Mouse (Mus musculus) macrophage (primary cell): ENCODE measurements around the gene Rreb1. TPM values are rescaled to one million over a fixed set of nuclear protein-coding genes. Genes with fewer than 3 reads are reported as not detected.

Experiments used
- H3K27ac ChIP-seq: fragments of 350-480 bp; formaldehyde crosslinking; 2 replicates; pipeline ENCODE4 v1.9.0; 2021
- H3K36me3 ChIP-seq: fragments of 350-480 bp; formaldehyde crosslinking; 2 replicates; pipeline ENCODE4 v1.9.0; 2021; ENCODE audit errors: inconsistent target
- H3K4me3 ChIP-seq: fragments of 350-480 bp; formaldehyde crosslinking; 2 replicates; pipeline ENCODE4 v1.9.0; 2021; ENCODE audit errors: inconsistent target
- H3K79me2 ChIP-seq: fragments of 350-480 bp; formaldehyde crosslinking; 2 replicates; pipeline ENCODE4 v1.9.0; 2021; ENCODE audit errors: inconsistent target
- WGBS: methylation state at CpG from one replicate; pipeline ENCODE4 v1.1.7; 2026; ENCODE audit warnings: inconsistent platforms; ENCODE audit not compliant: missing documents; 5-methylcytosine and 5-hydroxymethylcytosine counted together
- polyA plus RNA-seq: library from polyadenylated mRNA; stranded (reverse); fragments of 250-400 nt; gene quantifications from 3 replicates; pipeline ENCODE4 v1.2.4, GENCODE M21; 2018; ENCODE audit warnings: inconsistent platforms

The Rreb1 gene
- polyA plus RNA-seq, 1 experiment from 2014 or later: 32.3 TPM

- Histone ChIP-seq H3K79me2 (no peaks in the 10 kb centered on the region), H3K4me3 (peak overlapping the region; percentile 50), H3K27ac (peak overlapping the region; percentile 73), H3K36me3 (no peaks in the 10 kb centered on the region)
- WGBS: 41% methylated on average over 20 of the region's 20 CpGs
Measured at GRCm38 (mm10) chr13:37964128-37965087, 186.2 kb downstream of the Rreb1 start.

- H3K27ac ChIP-seq: no peak overlapping the region
- no peak overlapping the region for H3K4me3 ChIP-seq
- 75% methylated on average over 17 of the region's 17 CpGs for WGBS
- no peaks in the 10 kb centered on the region for H3K79me2 ChIP-seq
- no peaks in the 10 kb centered on the region for H3K36me3 ChIP-seq
Measured at GRCm38 (mm10) chr13:37965126-37965914, 187.1 kb downstream of the Rreb1 start.

GRCm38 (mm10) chr13:37966256-37967051, 188.3 kb downstream of the Rreb1 start:
- H3K4me3 ChIP-seq: no peak overlapping the region

GRCm38 (mm10) chr13:37967052-37967437, 188.8 kb downstream of the Rreb1 start:
- no peaks in the 10 kb centered on the region for H3K79me2 ChIP-seq
- no peak overlapping the region for H3K4me3 ChIP-seq
- WGBS: 92% methylated on average over 12 of the region's 12 CpGs
- H3K27ac ChIP-seq: no peak overlapping the region
- H3K36me3 ChIP-seq: no peaks in the 10 kb centered on the region

More at GRCm38 (mm10) chr13:37966256-37967051, 188.3 kb downstream of the Rreb1 start:
- WGBS: 92% methylated on average over 14 of the region's 15 CpGs
- Histone ChIP-seq H3K79me2 (no peaks in the 10 kb centered on the region), H3K27ac (no peak overlapping the region), H3K36me3 (no peaks in the 10 kb centered on the region)

GRCm38 (mm10) chr13:37967565-37967964, 189.4 kb downstream of the Rreb1 start:
- no peak overlapping the region for H3K27ac ChIP-seq
- no peaks in the 10 kb centered on the region for H3K79me2 ChIP-seq
- H3K4me3 ChIP-seq: no peak overlapping the region
- 80% methylated on average over 10 of the region's 10 CpGs for WGBS
- H3K36me3 ChIP-seq: no peaks in the 10 kb centered on the region

GRCm38 (mm10) chr13:37969337-37969736, 191.1 kb downstream of the Rreb1 start:
- WGBS: 10% methylated on average over 14 of the region's 14 CpGs
- H3K79me2 ChIP-seq: no peaks in the 10 kb centered on the region
- H3K36me3 ChIP-seq: no peaks in the 10 kb centered on the region
- H3K27ac ChIP-seq: no peak overlapping the region
- H3K4me3 ChIP-seq: no peak overlapping the region

- 93% methylated on average over 8 of the region's 8 CpGs for WGBS
- Histone ChIP-seq H3K27ac (no peak overlapping the region), H3K79me2 (no peaks in the 10 kb centered on the region), H3K36me3 (no peaks in the 10 kb centered on the region), H3K4me3 (no peak overlapping the region)
Measured at GRCm38 (mm10) chr13:37969988-37970387, 191.8 kb downstream of the Rreb1 start.

GRCm38 (mm10) chr13:37970887-37971530, 192.8 kb downstream of the Rreb1 start:
- Histone ChIP-seq H3K79me2 (no peaks in the 10 kb centered on the region), H3K27ac (no peak overlapping the region), H3K36me3 (0 out of 2 replicates have a peak, but pooled peaks cover 7% of the 10 kb centered on the region), H3K4me3 (no peak overlapping the region)
- 85% methylated on average over 11 of the region's 11 CpGs for WGBS

GRCm38 (mm10) chr13:37974036-37974435, 195.8 kb downstream of the Rreb1 start:
- peaks cover 26% of the 10 kb centered on the region; the same call in 1 of the 2 replicates for H3K36me3 ChIP-seq
- no peak overlapping the region for H3K4me3 ChIP-seq
- no peaks in the 10 kb centered on the region for H3K79me2 ChIP-seq
- WGBS: 98% methylated on average over 6 of the region's 6 CpGs
- H3K27ac ChIP-seq: no peak overlapping the region

DNA sequence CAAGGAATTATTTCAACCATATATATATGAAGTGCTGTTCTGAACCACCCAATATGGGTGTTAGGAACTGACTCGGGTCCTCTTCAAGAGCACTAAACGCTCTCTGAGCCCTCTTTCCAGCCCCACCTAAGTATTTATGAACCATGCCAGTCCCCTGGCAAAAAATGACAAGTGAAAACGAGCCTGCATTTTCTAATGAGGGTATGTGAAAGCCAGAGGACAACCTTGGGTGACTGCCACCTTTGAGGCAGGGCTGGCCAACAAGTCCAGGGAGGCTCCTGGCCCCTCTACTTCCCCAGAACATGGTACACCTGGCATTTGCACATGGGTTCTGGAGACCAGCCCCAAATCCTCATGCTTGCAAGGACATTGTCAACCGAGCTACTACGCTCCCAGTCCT, 196.5 kb downstream of the Rreb1 start:
- WGBS: 95% methylated on average over 5 of the region's 5 CpGs

DNA sequence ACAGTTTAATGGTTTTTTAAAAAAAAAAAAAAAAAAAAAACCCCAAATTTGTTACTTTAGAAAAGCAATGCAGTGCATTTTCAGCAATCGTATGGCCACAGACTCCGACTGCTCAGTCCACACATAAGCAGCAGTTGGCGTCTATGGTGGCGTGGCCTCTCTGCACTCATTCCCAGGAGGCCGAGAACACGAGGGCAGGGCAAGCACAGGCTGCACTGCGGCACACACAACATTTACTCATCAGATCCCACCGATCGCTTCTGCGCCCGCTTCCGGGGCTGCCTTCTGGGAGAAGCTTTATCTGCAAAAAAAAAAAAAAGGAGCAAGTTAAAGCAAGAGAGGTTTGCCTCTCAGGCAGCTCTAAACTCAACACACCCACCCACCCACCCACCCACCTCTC, 201.3 kb downstream of the Rreb1 start:
- WGBS: 97% methylated on average over 12 of the region's 12 CpGs
- H3K27ac ChIP-seq: no peak overlapping the region

More for the DNA sequence above, 196.5 kb downstream of the Rreb1 start:
- Histone ChIP-seq H3K4me3 (no peak overlapping the region), H3K36me3 (peaks cover 32% of the 10 kb centered on the region; the same call in 1 of the 2 replicates), H3K27ac (no peak overlapping the region), H3K79me2 (no peaks in the 10 kb centered on the region)

DNA sequence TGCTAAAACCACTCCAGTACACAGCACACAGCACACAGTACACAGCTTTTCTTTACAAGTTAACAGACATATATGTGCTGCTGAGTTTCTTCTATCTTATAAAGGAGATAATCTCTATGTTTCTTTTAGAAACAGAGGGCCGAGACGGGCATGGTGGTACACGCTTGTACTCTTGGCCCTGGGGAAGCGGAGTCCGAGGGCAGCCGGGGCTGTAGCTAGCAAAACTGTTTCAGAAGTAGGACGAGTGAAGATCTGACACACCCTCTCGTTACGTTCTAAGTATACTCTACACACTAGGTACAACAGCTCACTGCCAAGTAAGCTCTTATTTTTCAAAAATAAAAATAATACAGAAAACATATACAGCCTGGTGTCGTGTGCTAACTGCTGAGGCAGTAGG, 202.1 kb downstream of the Rreb1 start:
- no peak overlapping the region for H3K4me3 ChIP-seq
- H3K27ac ChIP-seq: no peak overlapping the region
- WGBS: 96% methylated on average over 10 of the region's 10 CpGs
- no peaks in the 10 kb centered on the region; the same call in 1 of the 2 replicates for H3K79me2 ChIP-seq
- H3K36me3 ChIP-seq: peaks cover 88% of the 10 kb centered on the region

More for the DNA sequence above, 201.3 kb downstream of the Rreb1 start:
- H3K4me3 ChIP-seq: no peak overlapping the region
- H3K79me2 ChIP-seq: no peaks in the 10 kb centered on the region; the same call in 1 of the 2 replicates
- peaks cover 80% of the 10 kb centered on the region for H3K36me3 ChIP-seq

DNA sequence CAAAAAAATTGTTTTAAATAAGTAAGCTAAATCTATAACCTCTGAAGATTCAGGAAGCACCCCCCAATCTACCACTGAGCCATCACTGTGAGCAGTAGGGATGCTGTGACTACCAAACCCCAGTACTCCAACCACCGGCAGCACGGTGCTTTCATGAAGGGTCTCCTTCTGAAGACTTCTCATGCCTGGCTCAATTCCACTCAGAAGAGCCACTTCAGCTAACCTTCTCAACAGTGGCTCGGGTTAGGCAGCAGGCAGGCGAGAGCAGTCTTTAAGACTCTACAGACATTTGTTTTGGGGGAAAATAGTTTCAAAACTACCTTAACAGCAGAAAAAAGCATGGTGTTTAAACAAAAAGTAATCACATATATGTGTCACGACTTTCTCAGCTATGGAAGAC, 202.9 kb downstream of the Rreb1 start:
- WGBS: 93% methylated on average over 5 of the region's 5 CpGs
- H3K27ac ChIP-seq: no peak overlapping the region
- no peaks in the 10 kb centered on the region; the same call in 1 of the 2 replicates for H3K79me2 ChIP-seq
- peaks cover 88% of the 10 kb centered on the region for H3K36me3 ChIP-seq
- H3K4me3 ChIP-seq: no peak overlapping the region

- 97% methylated on average over 10 of the region's 10 CpGs for WGBS
- H3K36me3 ChIP-seq: peaks cover 87% of the 10 kb centered on the region
- peaks cover 47% of the 10 kb centered on the region for H3K79me2 ChIP-seq
- H3K4me3 ChIP-seq: no peak overlapping the region
- H3K27ac ChIP-seq: no peak overlapping the region
Measured at GRCm38 (mm10) chr13:37986166-37986565, 208.0 kb downstream of the Rreb1 start.
